Mouse (Mus musculus) brain, embryonic 18.5 days (tissue): ENCODE measurements around the gene Psme3.

Experiments used
- DNase-seq: peaks from one replicate; pipeline ENCODE4 v3.0.0-alpha.2; 2012; ENCODE audit warnings: low read depth, low spot score

Psme3 gene

DNA sequence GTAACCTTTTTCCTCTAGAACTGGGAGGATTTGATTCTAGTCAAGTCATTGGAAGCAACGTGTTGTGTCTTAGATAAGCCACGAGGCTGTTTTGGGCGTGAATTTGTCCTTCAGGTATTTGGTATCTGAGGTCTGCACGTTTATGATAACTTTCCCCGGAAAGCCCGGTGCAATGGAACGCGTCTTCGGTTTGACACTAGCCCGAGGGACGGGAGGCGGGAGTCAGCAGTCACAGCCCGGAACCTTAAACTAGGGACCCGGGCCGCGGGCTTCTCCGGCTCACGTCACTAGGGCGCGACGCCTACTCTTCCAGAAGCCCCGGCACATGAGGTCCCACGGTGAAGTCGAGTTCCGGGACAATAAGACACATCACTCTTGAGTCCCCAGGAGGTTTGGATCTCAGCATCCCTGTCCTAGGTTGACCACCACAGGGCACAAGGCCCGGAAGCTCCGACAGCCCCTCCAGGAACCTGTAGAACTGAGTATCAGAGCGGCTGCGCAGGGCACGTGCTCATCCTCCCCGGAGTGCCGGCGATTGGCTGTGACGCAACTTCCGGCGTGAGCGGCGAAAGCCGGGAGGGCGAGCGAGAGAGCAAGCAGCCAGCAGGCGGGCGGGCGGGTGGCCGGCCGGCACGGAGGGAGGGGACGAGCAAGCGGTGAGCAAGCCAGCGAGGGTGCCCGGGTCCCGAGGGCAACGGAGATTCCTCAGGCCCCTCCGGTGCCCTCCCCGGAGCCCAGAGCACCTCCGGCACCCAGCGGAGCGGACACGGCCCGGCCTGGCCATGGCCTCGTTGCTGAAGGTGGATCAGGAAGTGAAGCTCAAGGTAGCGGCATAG, at the start of gene Psme3:
TSS of gene Psme3 (plus strand) at position 549 of the 836 bp plus-strand sequence.
- DNase-seq = peak; percentile 86

DNA sequence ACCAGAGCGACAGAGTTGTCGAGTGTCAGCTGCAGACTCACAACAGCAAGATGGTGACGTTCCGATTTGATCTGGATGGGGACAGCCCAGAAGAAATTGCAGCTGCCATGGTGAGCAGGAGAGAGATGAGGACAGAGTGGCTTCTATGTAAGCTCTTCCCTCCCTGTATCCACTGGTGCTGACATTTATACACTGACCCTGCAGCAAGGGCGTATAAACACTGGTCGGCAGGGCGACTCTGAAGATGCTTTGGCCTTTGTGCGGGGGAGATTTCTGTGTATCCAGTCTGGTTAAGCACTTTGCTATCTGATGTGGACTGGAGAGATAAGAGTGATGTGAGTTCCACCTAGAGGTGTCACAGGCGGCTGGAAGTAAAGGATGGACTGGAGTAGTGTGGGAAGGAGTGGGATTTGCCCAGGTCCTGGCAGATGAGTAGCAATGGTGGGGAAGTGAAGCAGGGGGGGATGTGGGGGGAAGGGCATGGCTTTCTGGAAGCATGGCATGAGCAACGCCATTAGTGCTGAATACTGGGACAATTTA, 46.4 kb upstream of the Psme3 start:
- DNase-seq = no peak

DNA sequence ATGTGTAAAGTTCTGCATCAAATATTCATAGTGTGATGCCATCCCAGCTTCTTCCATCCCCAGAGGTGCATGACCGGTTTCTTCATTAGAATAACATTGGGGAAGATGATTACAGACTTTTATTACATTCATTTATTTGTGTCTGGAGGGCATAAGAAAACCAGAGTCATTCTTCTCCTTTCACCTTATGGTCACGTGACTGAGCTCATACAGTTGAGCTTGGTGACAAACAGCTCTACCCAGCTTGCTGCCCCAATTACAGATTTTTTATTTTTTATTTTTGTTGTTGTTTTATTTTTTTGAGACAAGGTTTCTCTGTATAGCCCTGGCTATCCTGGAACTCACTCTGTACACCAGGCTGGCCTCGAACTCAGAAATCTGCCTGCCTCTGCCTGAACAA, 43.6 kb upstream of the Psme3 start:
- DNase-seq = no peak

DNA sequence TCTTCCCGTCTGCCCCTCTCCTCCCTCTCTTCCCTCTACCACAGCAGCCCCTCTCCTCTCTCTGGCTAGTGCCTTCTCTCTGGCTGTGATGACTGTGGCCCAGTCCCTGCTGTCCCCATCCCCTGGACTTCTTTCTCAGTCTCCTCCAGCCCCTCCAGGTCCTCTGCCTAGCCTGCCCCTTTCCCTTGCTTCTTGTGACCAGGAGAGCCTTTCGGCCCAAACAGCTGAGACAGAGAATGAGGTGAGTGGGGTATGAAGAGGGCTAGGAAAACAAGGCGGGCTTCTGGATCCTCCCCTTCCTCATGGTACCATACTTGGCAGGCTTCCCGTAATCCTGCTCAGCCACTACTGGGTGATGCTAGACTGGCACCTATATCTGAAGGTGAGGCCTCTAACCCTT, 40.7 kb upstream of the Psme3 start:
- DNase-seq = no peak

DNA sequence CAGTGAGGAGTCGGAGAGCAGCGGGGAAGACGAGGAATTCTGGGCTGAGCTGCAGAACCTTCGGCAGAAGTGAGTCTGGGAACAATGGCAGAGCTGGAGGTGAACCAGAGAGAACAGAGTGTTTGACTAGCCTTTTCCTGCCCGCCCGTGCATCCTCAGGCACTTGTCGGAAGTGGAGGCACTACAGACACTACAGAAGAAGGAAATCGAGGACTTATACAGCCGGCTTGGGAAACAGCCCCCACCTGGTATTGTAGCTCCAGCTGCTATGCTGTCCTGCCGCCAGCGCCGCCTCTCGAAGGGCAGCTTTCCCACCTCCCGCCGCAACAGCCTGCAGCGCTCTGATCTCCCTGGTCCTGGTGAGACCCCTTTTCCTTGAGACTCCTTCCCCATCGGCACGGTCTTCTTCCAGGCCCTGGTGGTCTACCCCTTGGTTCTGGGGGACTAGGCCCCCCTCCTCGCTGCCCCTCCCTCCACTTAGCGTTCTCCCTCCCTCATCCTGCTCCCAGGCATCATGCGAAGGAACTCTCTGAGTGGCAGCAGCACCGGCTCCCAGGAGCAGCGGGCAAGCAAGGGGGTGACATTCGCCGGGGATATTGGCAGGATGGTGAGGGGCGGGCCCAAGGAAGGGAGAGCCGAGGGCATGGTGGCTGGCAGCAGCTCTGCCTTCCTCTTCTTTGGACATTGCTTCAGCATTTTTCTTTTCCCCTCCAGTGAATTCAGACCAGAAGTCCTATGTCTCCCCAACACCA, 39.5 kb upstream of the Psme3 start:
- DNase-seq = no peak

DNA sequence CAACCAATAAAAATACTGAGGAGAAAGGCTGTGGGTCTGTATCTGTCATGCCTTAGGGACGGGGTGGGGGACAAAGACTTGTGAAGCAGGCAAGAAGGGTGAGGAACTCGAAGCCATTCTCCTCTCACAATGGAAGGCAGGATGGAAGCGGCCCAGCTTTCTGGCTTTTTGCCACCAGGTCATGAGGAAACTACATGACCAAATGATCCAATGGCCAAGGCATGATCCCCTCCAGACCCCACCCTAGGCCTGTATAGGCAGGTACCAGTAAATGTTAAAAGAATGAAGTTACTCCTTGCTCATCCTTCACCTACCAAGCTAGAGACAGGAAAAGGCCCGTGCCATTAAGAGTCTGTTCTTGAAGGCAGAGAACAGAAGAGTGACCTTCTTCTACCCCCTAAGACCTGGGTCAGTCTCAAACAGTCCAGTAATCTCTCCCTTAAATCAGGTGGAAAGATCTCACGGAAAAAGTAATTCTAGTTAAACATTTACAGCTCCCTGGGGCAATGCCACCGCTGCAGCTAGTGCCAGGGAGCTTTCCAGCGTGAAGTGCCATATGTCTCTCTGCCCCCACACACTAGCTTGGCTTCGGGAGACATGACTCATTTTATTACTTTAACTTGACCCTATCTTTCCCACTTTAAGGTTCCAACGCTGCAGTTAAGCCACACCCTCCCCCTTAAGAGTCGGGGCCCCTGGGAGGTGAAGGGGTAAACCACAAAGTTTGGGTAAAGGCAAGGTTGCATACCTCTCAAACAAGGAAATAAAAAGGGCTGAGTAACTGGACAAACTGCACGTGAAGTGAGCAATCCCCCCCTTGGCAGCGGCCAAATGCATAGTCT, 38.4 kb upstream of the Psme3 start:
- DNase-seq = no peak

DNA sequence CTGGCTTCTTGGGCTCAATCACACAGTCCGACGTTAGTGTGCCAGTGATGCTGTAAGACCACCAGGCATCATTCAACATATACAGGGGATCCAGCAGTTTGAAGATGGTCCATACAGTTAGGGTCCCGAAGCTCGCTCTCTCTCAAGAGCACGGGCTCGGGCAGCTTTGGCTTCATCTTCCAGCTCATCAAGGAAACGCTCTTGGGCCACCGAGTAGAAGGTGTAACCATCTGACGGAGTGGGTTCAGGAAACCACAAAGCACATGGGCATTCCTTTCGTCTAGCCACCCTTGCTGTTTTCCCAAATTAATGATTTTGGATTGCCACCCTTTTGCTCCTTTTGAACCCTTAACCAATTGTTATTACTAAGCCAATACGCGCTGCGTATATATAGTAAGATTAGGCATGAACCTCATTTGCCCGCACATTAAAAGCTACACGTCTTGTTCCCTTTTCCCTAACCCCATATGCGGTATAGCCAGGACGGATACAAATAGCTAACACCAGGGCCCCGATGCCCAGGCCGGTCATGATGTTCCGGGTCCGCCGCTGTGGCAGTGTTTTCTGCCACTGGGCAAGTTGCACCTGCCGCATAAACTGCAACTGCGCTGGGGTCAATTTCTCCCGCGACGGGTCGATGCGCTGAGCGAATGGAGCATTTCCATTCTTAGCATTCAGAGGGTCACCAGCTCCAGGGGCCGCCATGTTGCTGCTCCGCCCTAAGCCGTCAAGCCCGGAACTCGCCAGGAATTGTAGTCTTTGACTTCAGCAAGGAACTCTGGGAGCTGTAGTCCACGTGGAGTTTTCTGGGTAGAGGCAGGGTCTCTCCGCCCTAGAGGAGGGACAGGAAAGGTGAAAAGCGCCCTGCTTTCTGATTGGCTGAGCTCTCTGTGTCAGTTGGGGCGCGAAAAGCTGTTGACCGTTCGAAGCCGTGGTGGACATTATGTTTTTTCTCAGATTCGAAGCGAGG, 37.5 kb upstream of the Psme3 start, which contains the start of the genes Cntd1 and Coa3:
TSS of gene Cntd1 (plus strand) at position 790 of the 970 bp plus-strand sequence.
TSS of gene Coa3 (minus strand) at position 892 of the 970 bp plus-strand sequence.
- peak; percentile 86 for DNase-seq

DNA sequence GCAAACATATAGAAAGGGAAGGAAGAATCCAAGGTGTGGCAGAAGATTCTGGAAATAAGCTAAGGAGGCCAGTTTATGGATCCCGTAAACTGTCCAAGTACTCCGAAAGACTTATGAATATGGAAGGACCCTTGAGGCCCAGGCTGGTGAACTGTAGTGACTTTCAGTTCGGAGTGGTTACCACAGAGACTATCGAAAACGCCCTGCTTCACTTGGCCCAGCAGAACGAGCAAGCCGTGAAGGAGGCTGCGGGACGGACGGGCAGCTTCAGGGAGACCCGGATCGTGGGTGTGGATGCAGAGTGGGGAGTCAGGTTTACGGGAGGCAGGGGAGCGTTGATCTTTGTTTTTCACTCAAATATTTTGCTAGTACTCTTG, 36.8 kb upstream of the Psme3 start:
- DNase-seq = no peak

DNA sequence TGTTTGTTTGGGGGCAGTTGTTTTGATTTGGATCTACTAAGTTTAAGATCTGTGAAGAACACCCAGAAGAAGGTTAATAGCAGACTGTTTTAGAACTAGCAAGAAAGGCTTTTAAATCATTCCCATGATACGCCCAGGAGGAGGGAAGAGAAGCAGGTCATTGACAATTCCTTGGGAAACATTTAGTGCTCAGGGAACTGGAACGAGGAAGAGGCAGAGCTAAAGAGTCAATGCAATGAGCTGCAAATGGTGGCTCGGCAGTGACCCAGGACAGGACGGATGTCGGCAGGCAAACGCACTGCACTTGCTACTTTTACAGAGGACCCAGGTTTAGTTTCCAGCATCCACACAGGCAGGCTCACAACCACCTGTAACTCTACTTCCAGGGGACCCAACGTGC, 35.2 kb upstream of the Psme3 start:
- no peak for DNase-seq

DNA sequence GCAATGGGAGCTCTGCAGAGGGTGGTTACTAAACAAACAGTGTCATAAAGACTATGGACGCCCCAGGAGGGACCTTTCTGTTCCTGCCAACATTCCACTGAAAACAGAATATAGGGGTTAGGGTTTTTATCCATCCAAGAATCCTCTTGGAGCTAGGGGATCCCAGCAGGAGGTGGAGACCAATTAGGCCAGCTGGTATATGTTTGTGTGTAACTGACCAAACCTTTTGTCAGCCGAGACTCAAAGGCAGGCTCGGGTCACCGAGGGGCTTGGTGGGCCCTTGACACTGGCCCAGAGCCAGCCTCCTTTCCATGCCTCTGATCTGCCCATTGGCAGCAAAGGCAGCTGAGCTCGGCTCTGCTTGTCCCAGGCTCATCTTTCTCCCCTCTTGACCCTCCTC, 33.1 kb upstream of the Psme3 start:
- DNase-seq = no peak

DNA sequence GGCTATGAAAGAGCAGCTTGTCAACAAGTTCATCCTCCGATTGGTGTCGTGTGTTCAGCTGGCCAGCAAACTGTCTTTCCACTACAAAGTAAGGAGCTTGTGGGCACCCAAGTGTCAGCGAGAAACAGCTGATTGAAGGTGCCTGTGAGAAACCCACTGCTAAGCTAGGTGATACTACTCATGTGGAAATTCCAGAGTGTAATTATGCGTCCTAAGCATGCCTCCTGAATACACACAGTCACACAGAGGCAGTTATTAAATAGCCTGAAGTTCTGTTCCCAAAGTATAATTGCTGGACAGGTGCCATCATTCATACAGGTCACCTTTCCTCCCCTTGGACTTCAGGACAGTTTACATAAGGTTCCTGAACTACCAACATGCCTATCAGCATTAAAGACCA, 32.2 kb upstream of the Psme3 start:
- no peak for DNase-seq

DNA sequence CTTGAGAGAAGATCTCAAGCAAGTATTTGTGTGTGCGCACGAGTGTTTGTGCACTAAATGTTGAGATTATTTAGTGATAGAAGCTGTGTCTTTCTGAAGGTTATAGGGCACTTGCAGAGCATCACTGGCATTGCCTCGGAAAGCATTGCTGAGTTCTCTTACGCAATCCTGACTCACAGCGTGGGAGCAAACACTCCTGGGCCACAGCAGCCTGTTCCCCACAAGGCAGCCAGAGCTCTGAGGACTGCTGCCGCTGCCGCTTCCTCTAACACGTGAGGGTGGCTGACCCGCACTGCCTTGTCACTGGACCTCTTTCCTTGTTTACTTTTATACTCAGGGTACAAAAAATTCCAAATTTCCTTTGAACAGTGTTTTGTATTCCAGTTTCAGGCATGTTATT, 28.7 kb upstream of the Psme3 start:
- no peak for DNase-seq

DNA sequence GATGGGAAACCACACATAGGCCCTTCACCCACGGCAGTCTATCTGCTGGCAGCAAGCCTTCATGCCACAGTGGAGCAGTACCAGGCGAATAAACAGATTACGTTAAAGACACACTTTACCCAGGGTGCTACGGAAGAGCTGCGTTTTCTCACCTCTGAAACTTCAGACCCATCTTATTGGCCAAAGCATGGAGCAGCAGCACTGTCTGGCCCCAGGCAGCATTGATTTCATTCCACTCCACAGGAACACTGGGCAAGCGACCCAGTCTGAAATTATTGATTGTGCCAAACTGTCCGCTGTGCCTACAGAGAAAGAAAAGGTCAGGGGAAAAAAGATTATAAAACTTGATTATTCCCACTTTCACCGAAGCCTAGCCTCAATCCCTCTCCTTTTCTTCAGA, 24.8 kb upstream of the Psme3 start:
- DNase-seq = no peak

DNA sequence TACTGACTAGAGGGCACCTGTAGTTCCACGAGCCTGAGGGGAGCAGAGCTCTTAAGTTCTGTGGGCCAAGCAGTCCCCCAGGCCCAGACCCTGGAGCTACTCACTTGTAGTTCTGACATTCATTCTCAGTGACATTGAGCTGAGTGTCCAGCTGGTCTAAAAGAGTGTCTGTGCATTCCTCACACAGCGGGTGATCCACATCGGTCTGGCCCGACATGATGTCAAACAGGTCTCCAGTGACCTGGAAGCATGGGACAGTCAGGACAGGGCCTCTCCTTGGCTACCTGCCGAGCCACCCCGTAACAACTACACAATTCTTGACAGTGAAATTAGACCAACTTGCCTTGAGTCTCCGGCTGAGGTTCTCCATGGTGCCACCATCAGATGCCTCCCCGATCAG, 20.8 kb upstream of the Psme3 start:
- DNase-seq = no peak

DNA sequence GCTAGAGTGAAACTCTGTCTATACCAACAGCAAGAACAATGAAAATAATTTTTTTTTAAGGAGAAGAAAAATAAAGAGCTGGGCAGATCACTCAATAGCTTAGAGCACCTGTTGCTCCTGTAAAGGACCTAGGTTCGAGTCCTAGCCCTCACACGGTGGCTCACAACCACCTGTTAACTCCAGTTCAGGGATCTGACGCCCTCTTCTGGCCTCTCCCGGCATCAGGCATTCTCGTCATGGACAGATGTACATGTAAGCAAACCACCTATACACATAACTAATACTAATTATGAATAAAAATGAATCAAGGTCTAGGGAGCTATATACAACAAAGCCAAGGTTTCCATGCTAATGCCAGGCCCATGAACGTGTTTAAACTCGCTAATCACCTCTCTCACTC, 15.1 kb upstream of the Psme3 start:
- no peak for DNase-seq

DNA sequence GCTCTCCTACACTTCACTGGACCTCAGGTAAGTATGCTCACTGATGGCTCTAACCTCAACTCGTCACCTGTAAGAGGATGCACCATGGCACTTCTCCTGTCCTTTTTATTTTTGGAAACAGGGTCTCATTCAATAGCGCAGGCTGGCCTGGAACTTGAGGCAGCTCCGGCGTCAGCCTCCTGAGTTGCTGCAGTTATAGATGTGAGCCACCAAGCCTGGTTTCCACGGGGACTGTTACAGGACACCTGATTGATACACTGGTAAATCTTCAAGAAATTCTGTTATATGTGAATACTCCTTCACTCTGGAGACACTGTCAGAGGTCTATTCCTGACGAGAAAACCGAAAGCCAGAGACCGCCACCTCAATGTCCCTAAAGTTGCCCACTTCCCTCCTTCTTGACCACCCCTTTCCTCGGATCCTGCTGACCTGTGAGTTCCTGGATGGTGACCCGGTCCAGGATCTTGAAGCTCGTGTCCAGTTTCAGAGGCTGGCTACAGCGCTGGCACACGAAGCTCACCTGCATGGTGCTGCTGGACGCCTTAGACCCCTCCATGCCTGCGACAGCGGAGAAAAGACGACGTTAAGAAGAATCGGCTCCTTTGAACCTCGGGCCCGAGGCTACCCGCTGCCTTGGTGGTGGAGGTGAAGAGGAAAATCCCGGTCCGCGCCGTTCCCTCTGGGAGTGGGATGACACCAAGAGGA, 14.6 kb upstream of the Psme3 start:
- DNase-seq = no peak

DNA sequence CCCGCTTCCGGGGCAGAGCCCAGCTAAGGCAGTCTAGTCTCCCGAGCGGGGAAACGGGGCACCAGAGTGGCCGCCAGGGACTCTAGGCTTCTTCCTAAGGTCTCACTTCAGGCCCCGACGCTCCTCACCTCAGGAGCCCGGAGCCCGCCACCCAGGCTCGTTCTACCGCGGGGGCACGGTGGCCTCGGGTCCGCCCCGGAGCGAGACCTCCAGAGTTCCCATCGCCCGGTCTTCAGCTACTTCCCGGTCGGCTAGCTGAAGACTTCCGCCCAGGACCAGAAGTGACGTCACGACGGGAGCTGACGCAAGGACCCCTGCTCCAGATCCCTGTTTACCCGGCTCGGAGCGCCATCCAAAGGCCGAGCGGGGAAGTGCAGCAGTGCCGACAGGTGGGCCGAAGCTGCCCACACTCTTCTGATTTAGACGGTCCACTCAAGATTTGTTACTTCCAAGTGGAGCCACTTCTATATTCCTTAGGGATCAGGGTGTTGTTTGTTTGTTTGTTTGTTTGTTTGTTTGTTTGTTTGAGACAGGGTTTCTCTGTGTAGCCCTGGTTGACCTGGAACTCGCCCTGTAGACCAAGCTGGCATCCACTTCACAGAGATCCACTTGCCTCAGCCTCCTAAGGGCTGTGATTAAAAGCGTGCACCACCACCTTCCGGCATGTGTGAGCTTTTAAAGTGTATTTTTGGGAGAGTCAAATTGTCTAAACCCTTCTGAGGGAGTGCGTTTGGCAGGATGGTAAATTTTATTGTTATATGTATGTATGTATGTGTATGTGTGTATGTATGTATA, 13.8 kb upstream of the Psme3 start, which contains the start of gene Becn1:
TSS of gene Becn1 (minus strand) at position 283 of the 795 bp plus-strand sequence.
- DNase-seq = peak; percentile 82

DNA sequence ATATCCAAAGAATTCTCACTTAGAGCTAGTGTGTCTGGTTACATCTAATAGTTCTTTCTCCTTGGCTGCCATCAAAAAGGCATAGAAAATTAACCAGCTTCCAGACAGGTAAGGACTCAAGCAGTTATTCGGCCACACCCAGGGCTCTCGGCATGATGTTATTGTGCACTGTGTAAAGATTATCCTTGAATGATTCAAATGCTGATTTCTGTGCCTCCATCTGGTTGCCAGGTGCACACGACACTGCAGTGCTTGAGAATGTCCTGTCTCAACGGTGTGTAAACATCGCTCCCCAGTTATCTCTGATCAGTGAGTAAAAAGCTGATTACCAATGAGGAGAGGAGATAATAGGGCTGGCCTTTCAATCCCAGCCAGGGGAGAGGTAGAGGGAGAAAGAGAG, 8.3 kb upstream of the Psme3 start:
- DNase-seq = no peak

DNA sequence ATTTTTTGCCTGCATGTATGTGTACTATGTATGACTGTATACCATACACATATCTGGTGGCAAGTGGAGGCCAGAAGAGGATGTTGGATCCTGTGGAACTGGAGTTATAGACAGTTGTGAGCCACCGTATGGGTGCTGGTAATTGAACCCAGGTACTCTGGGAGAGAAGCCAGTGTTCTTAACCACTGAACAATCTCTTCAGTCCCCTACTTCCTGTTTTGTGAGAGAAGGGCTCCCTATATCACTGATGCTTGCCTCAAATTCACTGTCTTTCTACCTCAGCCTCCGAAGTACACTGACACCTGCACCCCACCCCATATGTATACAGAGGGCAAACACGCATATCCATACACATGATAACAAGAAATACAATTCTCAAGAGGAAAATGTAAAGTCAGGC, 4.9 kb upstream of the Psme3 start:
- no peak for DNase-seq
